In genomic region chr10:43120688-43121450, GRCm38 (mm10) we compare ENCODE assay signal across 14 mouse cellular contexts. TPM values are rescaled to one million over a fixed set of nuclear protein-coding genes. Genes with fewer than 3 reads are reported as not detected.
DNase-seq lines count a peak whose midpoint lies in the region; ATAC-seq and TF ChIP-seq lines count a peak whose summit lies in the region.
"Had no signal": no experiment of that assay in that cellular context is flagged by ENCODE, and none has a peak within 500 bp of the region (broad histone marks: within the 10 kb centered on the region; RNA-seq: fewer than 3 reads in every experiment).

No protein-coding gene starts in this region.

- DNase-seq in kidney, postnatal 14 days: no peak
- DNase-seq in CH12.LX (ENCODE audit: extremely low read depth): no peak
- peak; percentile 69 for DNase-seq in MN1 (ENCODE audit: low spot score)
- DNase-seq in embryo, embryonic 11 days: peak; percentile 33
- DNase-seq in thymus, adult 18-20 months: no peak
- no peak for DNase-seq in thymus, postnatal 0 days (ENCODE audit: low spot score)
- DNase-seq: cerebellum, adult 11 months; kidney, adult 11 months; lung, adult 2 months; right cerebral cortex, postnatal 25 days had no signal

- no peak for TF ChIP-seq EP300 in CH12.LX (IDR thresholded peaks at IDR 0.05; ENCODE audit: low read length)

- no peak overlapping the region for H3K4me3 ChIP-seq in kidney, embryonic 15.5 days (replicated peaks)
- H3K4me3 ChIP-seq in CH12.LX (replicated peaks in 1 of 3; ENCODE audit: low read depth in 2 of 3, low read length in 2 of 3, poor library complexity in 1 of 3): no peak overlapping the region

- WGBS in kidney, embryonic 15.5 days: 29% methylated on average over 8 of the region's 8 CpGs

- H3K4me2 ChIP-seq in kidney, embryonic 15.5 days: no peak overlapping the region
- H3K4me2 ChIP-seq in CH12.LX (ENCODE audit: insufficient read depth, low read depth, poor library complexity, severe bottlenecking): no peak overlapping the region

- ATAC-seq in kidney, embryonic 15.5 days (replicated peaks; ENCODE audit: low FRiP score): 0 out of 2 replicates have a peak, but pooled peaks have one; percentile 22
- ATAC-seq: midbrain, embryonic 16.5 days had no signal

- no peaks in the 10 kb centered on the region for H3K79me2 ChIP-seq in CH12.LX (replicated peaks; ENCODE audit: control insufficient read depth, extremely low read depth, insufficient read depth, poor library complexity, severe bottlenecking)

- no peaks in the 10 kb centered on the region for H3K36me3 ChIP-seq in kidney, embryonic 15.5 days
- no peaks in the 10 kb centered on the region for H3K36me3 ChIP-seq in CH12.LX (replicated peaks in 1 of 2; ENCODE audit: control insufficient read depth in 1 of 2, insufficient read depth in 1 of 2, low read length in 1 of 2)

- no peak for TF ChIP-seq CTCF in CH12.LX (conservative IDR thresholded peaks at IDR 0.05 in 1 of 2, IDR thresholded peaks at IDR 0.05 in 1 of 2; ENCODE audit: low read depth in 2 of 2, low read length in 2 of 2)

- TF ChIP-seq POLR2A in CH12.LX (IDR thresholded peaks at IDR 0.05; ENCODE audit: low read depth, low read length): no peak

- dilution Hi-C loops in CH12.LX (cut with MboI; ENCODE audit: extremely low pct_ligation_motif_present, extremely low pct_unique_long_range_greater_than_20kb, low sequenced_read_pairs): no loop called here

- H3K9ac ChIP-seq in kidney, embryonic 15.5 days: no peak overlapping the region
- no peak overlapping the region for H3K9ac ChIP-seq in CH12.LX (ENCODE audit: insufficient read depth, low read depth)

- no peak overlapping the region for H3K27ac ChIP-seq in kidney, embryonic 15.5 days
- no peak overlapping the region for H3K27ac ChIP-seq in CH12.LX (ENCODE audit: insufficient read depth, low read depth)

- in situ Hi-C loops in CH12.LX (cut with MboI; ENCODE audit: low pct_ligation_motif_present, low pct_unique_long_range_greater_than_20kb, low sequenced_read_pairs): no loop called here

- H3K27me3 ChIP-seq in kidney, embryonic 15.5 days: no peaks in the 10 kb centered on the region
- no peaks in the 10 kb centered on the region for H3K27me3 ChIP-seq in CH12.LX (replicated peaks)

- H3K9me3 ChIP-seq in kidney, embryonic 15.5 days (replicated peaks): no peaks in the 10 kb centered on the region
- H3K9me3 ChIP-seq in CH12.LX (replicated peaks; ENCODE audit: low read length): no peaks in the 10 kb centered on the region

- H3K4me1 ChIP-seq in kidney, embryonic 15.5 days: peaks cover 17% of the 10 kb centered on the region
- peaks cover 8 to 31% of the 10 kb centered on the region in 2 experiments; a peak in 3 of 4 replicates for H3K4me1 ChIP-seq in CH12.LX (ENCODE audit: control insufficient read depth in 1 of 2, insufficient read depth in 2 of 2)

- no peak for TF ChIP-seq RAD21 in CH12.LX (IDR thresholded peaks at IDR 0.05; ENCODE audit: low read depth, low read length)

TF ChIP-seq in CH12.LX, 34 proteins besides CTCF, POLR2A, EP300 and RAD21:
- no peak for TF ChIP-seq ZC3H11A (IDR thresholded peaks at IDR 0.05; ENCODE audit: low read depth, low read length)
- peak; percentile 61 for TF ChIP-seq ZNF384 (IDR thresholded peaks at IDR 0.05; ENCODE audit: low read depth, low read length)
- TF ChIP-seq MXI1 (IDR thresholded peaks at IDR 0.05; ENCODE audit: low read depth, low read length): no peak
- TF ChIP-seq JUN (IDR thresholded peaks at IDR 0.05; ENCODE audit: insufficient read depth, low read depth, low read length): no peak
- TF ChIP-seq MAZ (IDR thresholded peaks at IDR 0.05; ENCODE audit: low read depth, low read length): no peak
- TF ChIP-seq MYC (IDR thresholded peaks at IDR 0.05; ENCODE audit: low read depth, low read length): no peak
- TF ChIP-seq CHD1 (IDR thresholded peaks at IDR 0.05; ENCODE audit: low read depth, low read length): no peak
- TF ChIP-seq SIN3A (IDR thresholded peaks at IDR 0.05; ENCODE audit: low read length): no peak
- TF ChIP-seq ZKSCAN1 (IDR thresholded peaks at IDR 0.05; ENCODE audit: borderline replicate concordance, low read depth, low read length): no peak

RNA-seq across cellular contexts. Expression of gene Sobp, which starts 53.5 kb away (rescaled TPM):
- 2.1 TPM in 2 replicates for polyA plus RNA-seq in kidney, embryonic 15.5 days (2015; fragmentation: Nextera tagmentation; extraction: Ambion mirVana)
- total RNA-seq in CH12.LX (2012; rRNA removed) (0.04 TPM in 2 replicates), CH12.LX (2014; rRNA removed) (0.08 and 0.22 TPM in 2 replicates)
- 0.56 and 0.77 TPM in 2 replicates for polyA plus RNA-seq in CH12.LX (2012; ENCODE audit: insufficient read length, low read depth)
- 0.17 and 0.22 TPM in 2 replicates for polyA plus RNA-seq in thymus, postnatal 0 days (2015; fragmentation: Nextera tagmentation; extraction: Ambion mirVana)
- total RNA-seq: granulocyte monocyte progenitor cell, adult 5-6 weeks; hematopoietic stem cell, adult 5-6 weeks had no signal

RNA-seq across cellular contexts. Expression of gene 9030612E09Rik, which starts 53.6 kb away (rescaled TPM):
- polyA plus RNA-seq in kidney, embryonic 15.5 days (2015; fragmentation: Nextera tagmentation; extraction: Ambion mirVana): 0.71 and 0.96 TPM in 2 replicates
- total RNA-seq in CH12.LX (2012; rRNA removed): not detected in 2 replicates
- 0.15 TPM in 1 of 2 replicates, not detected in the other for total RNA-seq in CH12.LX (2014; rRNA removed)
- polyA plus RNA-seq in CH12.LX (2012; ENCODE audit: insufficient read length, low read depth): not detected in 2 replicates
- 0.12 and 0.15 TPM in 2 replicates for polyA plus RNA-seq in thymus, postnatal 0 days (2015; fragmentation: Nextera tagmentation; extraction: Ambion mirVana)
- total RNA-seq: granulocyte monocyte progenitor cell, adult 5-6 weeks; hematopoietic stem cell, adult 5-6 weeks had no signal

Comparison
In these comparisons a context has a peak if more than half of its experiments do, and no peak if none do; other contexts are left out.
1. DNase-seq: peak in MN1 (single experiment) and embryo, embryonic 11 days (single experiment); none in kidney, postnatal 14 days (single experiment), CH12.LX (single experiment), thymus, adult 18-20 months (0 of 2) and thymus, postnatal 0 days (single experiment).